Mouse (Mus musculus) heart, embryonic 16.5 days (tissue): ENCODE data around the gene Eif2b2. TPM values are rescaled to one million over a fixed set of nuclear protein-coding genes. Genes with fewer than 3 reads are reported as not detected.
A peak's percentile ranks its signal among the peaks of the same experiment; 100 is the strongest.

Experiments
- ATAC-seq: fragments of 200-750 bp; cut with Nextera tagmentation; replicated peaks from 2 replicates; pipeline ENCODE4 v1.8.0; 2017; ENCODE audit warnings: moderate number of reproducible peaks; ENCODE audit not compliant: insufficient read depth, low FRiP score; ENCODE audit errors: extremely low read depth
- H3K27ac ChIP-seq: fragments of 300-500 bp; sonication (generic); 2 replicates; pipeline ENCODE4 v1.5.1; 2014; ENCODE audit warnings: mild to moderate bottlenecking, low read length, control low read depth, moderate library complexity
- H3K27me3 ChIP-seq: fragments of 300-500 bp; sonication (generic); 2 replicates; pipeline ENCODE4 v1.6.1; 2014; ENCODE audit warnings: low read length, mixed read lengths; ENCODE audit not compliant: control insufficient read depth, insufficient read depth
- H3K36me3 ChIP-seq: fragments of 300-500 bp; sonication (generic); 2 replicates; pipeline ENCODE4 v1.6.1; 2014; ENCODE audit not compliant: control insufficient read depth, insufficient read depth
- H3K4me1 ChIP-seq: fragments of 300-500 bp; sonication (generic); 2 replicates; pipeline ENCODE4 v1.6.1; 2014; ENCODE audit warnings: low read length, mixed read lengths; ENCODE audit not compliant: control insufficient read depth, insufficient read depth
- H3K4me2 ChIP-seq: fragments of 300-500 bp; sonication (generic); 2 replicates; pipeline ENCODE4 v1.6.1; 2014; ENCODE audit warnings: low read depth, mild to moderate bottlenecking, control low read depth, low read length
- H3K4me3 ChIP-seq: fragments of 300-500 bp; sonication (generic); 2 replicates; pipeline ENCODE4 v1.5.1; 2014; ENCODE audit warnings: mild to moderate bottlenecking, control low read depth, low read length
- H3K9ac ChIP-seq: fragments of 300-500 bp; sonication (generic); 2 replicates; pipeline ENCODE4 v1.6.1; 2014; ENCODE audit warnings: low read length, control low read depth
- H3K9me3 ChIP-seq: fragments of 300-500 bp; sonication (generic); replicated peaks from 2 replicates; pipeline ENCODE4 v1.6.1; 2016; ENCODE audit warnings: low read length; ENCODE audit not compliant: control insufficient read depth
- WGBS: fragments of 180-500 bp; shearing (Covaris S2); extraction: QIAGEN DNeasy Blood & Tissue Kit; methylation state at CpG from one replicate; pipeline ENCODE4 v1.1.7; 2014; 5-methylcytosine and 5-hydroxymethylcytosine counted together
- polyA plus RNA-seq: library from polyadenylated mRNA; unstranded; fragments of >200 nt; fragmentation: Nextera tagmentation; extraction: Ambion mirVana; gene quantifications from 2 replicates; pipeline ENCODE4 v1.2.1, GENCODE M21; 2015

Eif2b2 gene
- polyA plus RNA-seq, 1 experiment from 2014 or later, result 68.6 TPM

- ATAC-seq, result no peak
- Histone ChIP-seq H3K36me3 (no peaks in the 10 kb centered on the region), H3K4me3 (peak within 1 kb of the TSS; percentile 53), H3K4me1 (peaks cover 43% of the 10 kb centered on the region), H3K27me3 (0 out of 2 replicates have a peak, but pooled peaks cover 5% of the 10 kb centered on the region), H3K4me2 (peak within 1 kb of the TSS; percentile 71), H3K9ac (peak within 1 kb of the TSS; percentile 53), H3K9me3 (no peaks in the 10 kb centered on the region), H3K27ac (no peak within 1 kb of the TSS)
- WGBS, result 82% methylated on average over 10 of the region's 10 CpGs
Observed at GRCm38 (mm10) chr12:85177740-85178239, 41.5 kb upstream of the Eif2b2 start, which contains the start of gene Pgf. Gene Pgf, minus strand, starts transcription at chr12:85177790.

- H3K9me3 ChIP-seq, result no peaks in the 10 kb centered on the region
- H3K9ac ChIP-seq, result no peak overlapping the region
- H3K4me2 ChIP-seq, result no peak overlapping the region
- no peaks in the 10 kb centered on the region for H3K36me3 ChIP-seq
- H3K27me3 ChIP-seq, result 0 out of 2 replicates have a peak, but pooled peaks cover 8% of the 10 kb centered on the region
- H3K27ac ChIP-seq, result no peak overlapping the region
- 81% methylated on average over 2 of the region's 2 CpGs for WGBS
- no peak for ATAC-seq
- no peak overlapping the region for H3K4me3 ChIP-seq
- peaks cover 41% of the 10 kb centered on the region for H3K4me1 ChIP-seq
Observed at GRCm38 (mm10) chr12:85178294-85178693, 41.0 kb upstream of the Eif2b2 start.

- 0 out of 2 replicates have a peak, but pooled peaks have one; percentile 19 for ATAC-seq
- no peaks in the 10 kb centered on the region for H3K9me3 ChIP-seq
- no peak overlapping the region for H3K9ac ChIP-seq
- H3K4me1 ChIP-seq, result peaks cover 22% of the 10 kb centered on the region
- no peaks in the 10 kb centered on the region for H3K36me3 ChIP-seq
- 0 out of 2 replicates have a peak, but pooled peaks cover 8% of the 10 kb centered on the region for H3K27me3 ChIP-seq
- WGBS, result 20% methylated on average over 17 of the region's 17 CpGs
- no peak overlapping the region for H3K27ac ChIP-seq
- 0 out of 2 replicates have a peak overlapping the region, but pooled peaks have one; percentile 11 for H3K4me2 ChIP-seq
- no peak overlapping the region for H3K4me3 ChIP-seq
Observed at GRCm38 (mm10) chr12:85181475-85182344, 37.6 kb upstream of the Eif2b2 start.

- H3K9me3 ChIP-seq, result no peaks in the 10 kb centered on the region
- no peak overlapping the region for H3K27ac ChIP-seq
- 0 out of 2 replicates have a peak, but pooled peaks cover 8% of the 10 kb centered on the region for H3K27me3 ChIP-seq
- no peak for ATAC-seq
- H3K36me3 ChIP-seq, result no peaks in the 10 kb centered on the region
- peaks cover 17% of the 10 kb centered on the region for H3K4me1 ChIP-seq
- no peak overlapping the region for H3K9ac ChIP-seq
- no peak overlapping the region for H3K4me3 ChIP-seq
- 0 out of 2 replicates have a peak overlapping the region, but pooled peaks have one; percentile 11 for H3K4me2 ChIP-seq
- WGBS, result 24% methylated on average over 8 of the region's 8 CpGs
Observed at GRCm38 (mm10) chr12:85182345-85182643, 37.0 kb upstream of the Eif2b2 start.

GRCm38 (mm10) chr12:85182898-85183297 is 36.4 kb upstream of the Eif2b2 start:
- Histone ChIP-seq H3K4me1 (peaks cover 14% of the 10 kb centered on the region), H3K9me3 (no peaks in the 10 kb centered on the region), H3K27me3 (0 out of 2 replicates have a peak, but pooled peaks cover 4% of the 10 kb centered on the region), H3K36me3 (no peaks in the 10 kb centered on the region), H3K4me2 (no peak overlapping the region), H3K27ac (no peak overlapping the region), H3K4me3 (no peak overlapping the region), H3K9ac (no peak overlapping the region)
- no peak for ATAC-seq
- WGBS, result 71% methylated on average over 5 of the region's 5 CpGs

- no peak for ATAC-seq
- WGBS, result 42% methylated on average over 5 of the region's 5 CpGs
- Histone ChIP-seq H3K27ac (no peak overlapping the region), H3K27me3 (0 out of 2 replicates have a peak, but pooled peaks cover 4% of the 10 kb centered on the region), H3K9ac (no peak overlapping the region), H3K4me1 (peaks cover 14% of the 10 kb centered on the region), H3K36me3 (no peaks in the 10 kb centered on the region), H3K4me3 (no peak overlapping the region), H3K4me2 (no peak overlapping the region), H3K9me3 (no peaks in the 10 kb centered on the region)
Observed at GRCm38 (mm10) chr12:85184118-85184517, 35.2 kb upstream of the Eif2b2 start.

- WGBS, result 42% methylated on average over 8 of the region's 8 CpGs
- Histone ChIP-seq H3K4me2 (no peak overlapping the region), H3K4me3 (no peak overlapping the region), H3K36me3 (no peaks in the 10 kb centered on the region), H3K27ac (peak overlapping the region; percentile 64), H3K9ac (no peak overlapping the region), H3K27me3 (0 out of 2 replicates have a peak, but pooled peaks cover 4% of the 10 kb centered on the region), H3K9me3 (no peaks in the 10 kb centered on the region), H3K4me1 (peaks cover 14% of the 10 kb centered on the region)
- ATAC-seq, result peak; percentile 69; the same call in 1 of the 2 replicates
Observed at GRCm38 (mm10) chr12:85185810-85186209, 33.5 kb upstream of the Eif2b2 start.

- no peak overlapping the region for H3K4me2 ChIP-seq
- ATAC-seq, result no peak
- H3K9me3 ChIP-seq, result no peaks in the 10 kb centered on the region
- peaks cover 13% of the 10 kb centered on the region for H3K4me1 ChIP-seq
- 49% methylated on average over 7 of the region's 7 CpGs for WGBS
- H3K9ac ChIP-seq, result no peak overlapping the region
- H3K27ac ChIP-seq, result peak overlapping the region; percentile 64
- H3K4me3 ChIP-seq, result no peak overlapping the region
- H3K27me3 ChIP-seq, result 0 out of 2 replicates have a peak, but pooled peaks cover 4% of the 10 kb centered on the region
- no peaks in the 10 kb centered on the region for H3K36me3 ChIP-seq
Observed at GRCm38 (mm10) chr12:85186361-85186760, 32.9 kb upstream of the Eif2b2 start.

GRCm38 (mm10) chr12:85190290-85190689 is 29.0 kb upstream of the Eif2b2 start:
- 76% methylated on average over 7 of the region's 7 CpGs for WGBS
- no peak overlapping the region for H3K4me3 ChIP-seq
- H3K4me2 ChIP-seq, result no peak overlapping the region
- no peak for ATAC-seq
- H3K36me3 ChIP-seq, result no peaks in the 10 kb centered on the region
- H3K4me1 ChIP-seq, result peaks cover 18% of the 10 kb centered on the region
- H3K9me3 ChIP-seq, result no peaks in the 10 kb centered on the region
- H3K27me3 ChIP-seq, result no peaks in the 10 kb centered on the region
- no peak overlapping the region for H3K27ac ChIP-seq
- no peak overlapping the region for H3K9ac ChIP-seq
